Mouse (Mus musculus): ENCODE measurements around the gene Islr2.

Gene Islr2

GRCm38 (mm10) chr9:58225915-58226913, 22.1 kb upstream of the Islr2 start:
- CTCF ChIA-PET, result interaction anchor here (0.6 to 1.3 kb wide), 3 partner anchors 22 to 55 kb away, joined by 3 to 6 read pairs (median 3); no protein-coding TSS in a partner anchor

- CTCF ChIA-PET, result interaction anchor here (1.0 to 1.5 kb wide), 3 partner anchors 54 to 57 kb away, joined by 3 to 4 read pairs (median 3); no protein-coding TSS in a partner anchor
These were observed 20.2 kb upstream of the Islr2 start for GRCm38 (mm10) chr9:58224356-58224755.

GRCm38 (mm10) chr9:58220218-58220903, 16.2 kb upstream of the Islr2 start:
- CTCF ChIA-PET, result interaction anchor here (0.7 to 1.4 kb wide), 4 partner anchors 10 to 310 kb away, joined by 3 to 15 read pairs (median 4); partner anchors contain the start of genes Islr and Islr2

GRCm38 (mm10) chr9:58218539-58218938, 14.4 kb upstream of the Islr2 start:
- CTCF ChIA-PET, result interaction anchor here (0.5 kb wide), 1 partner anchor 29 kb away, joined by 5 read pairs; no protein-coding TSS in a partner anchor

- CTCF ChIA-PET, result no interaction called here
These were observed 12.3 kb upstream of the Islr2 start for GRCm38 (mm10) chr9:58216402-58216801.

- CTCF ChIA-PET, result interaction anchor here (0.6 to 1.1 kb wide), 2 partner anchors 19 to 95 kb away, joined by 3 read pairs; no protein-coding TSS in a partner anchor
These were observed 10.5 kb upstream of the Islr2 start for GRCm38 (mm10) chr9:58214519-58215180.

GRCm38 (mm10) chr9:58213865-58214264, 9.7 kb upstream of the Islr2 start:
- CTCF ChIA-PET, result interaction anchor here (0.6 to 0.7 kb wide), 2 partner anchors 9 to 96 kb away, joined by 3 to 5 read pairs; partner anchors contain the start of genes Islr and Islr2

- CTCF ChIA-PET, result interaction anchor here (0.7 kb wide), 1 partner anchor 9 kb away, joined by 5 read pairs; the partner anchor contains the start of genes Islr and Islr2
These were observed 9.3 kb upstream of the Islr2 start for GRCm38 (mm10) chr9:58213377-58213776.

- CTCF ChIA-PET, result no interaction called here
These were observed 6.1 kb upstream of the Islr2 start for GRCm38 (mm10) chr9:58210304-58210627.

- CTCF ChIA-PET, result interaction anchor here (0.6 kb wide), 1 partner anchor 110 kb away, joined by 3 read pairs; no protein-coding TSS in a partner anchor
These were observed 5.6 kb upstream of the Islr2 start for GRCm38 (mm10) chr9:58209462-58210303.

- CTCF ChIA-PET, result no interaction called here
These were observed 1.9 kb upstream of the Islr2 start for GRCm38 (mm10) chr9:58206013-58206412.

- CTCF ChIA-PET, result interaction anchor here (0.6 to 1.4 kb wide), 9 partner anchors 9 to 1279 kb away, joined by 3 to 16 read pairs (median 5); no protein-coding TSS in a partner anchor
These were observed 405 bp upstream of the Islr2 start for GRCm38 (mm10) chr9:58204448-58205000.

GRCm38 (mm10) chr9:58202676-58203453, 1.3 kb downstream of the Islr2 start:
- CTCF ChIA-PET, result interaction anchor here (1.0 kb wide), 1 partner anchor 17 kb away, joined by 3 read pairs; no protein-coding TSS in a partner anchor

- CTCF ChIA-PET, result no interaction called here
These were observed 2.1 kb downstream of the Islr2 start for GRCm38 (mm10) chr9:58201861-58202549.

- CTCF ChIA-PET, result no interaction called here
These were observed 2.9 kb downstream of the Islr2 start for GRCm38 (mm10) chr9:58201091-58201842.

GRCm38 (mm10) chr9:58200270-58201090, 3.6 kb downstream of the Islr2 start:
- CTCF ChIA-PET, result no interaction called here
